Mouse (Mus musculus) bone marrow macrophage, adult 2 months (primary cell): ENCODE results near the gene Aldh3a1.

Experiments
- CTCF ChIP-seq: IDR thresholded peaks from 2 replicates; pipeline ENCODE4 v1.5.1; 2012; ENCODE audit warnings: low read depth, mild to moderate bottlenecking, low read length, moderate library complexity
- POLR2A ChIP-seq: IDR thresholded peaks from 2 replicates; pipeline ENCODE4 v1.6.1; 2012; ENCODE audit warnings: mild to moderate bottlenecking, low read depth, low read length, borderline replicate concordance

GRCm38 (mm10) chr11:61159796-61160732 lies 47.3 kb upstream of the Aldh3a1 start:
- TF ChIP-seq POLR2A (no peak), CTCF (no peak)
